Mouse (Mus musculus) spleen, postnatal 14 days (tissue): Measurements from ENCODE around the gene Pxdn.

Experiments used
- DNase-seq, 2 experiments: peaks; one replicate each; pipeline ENCODE4 v3.0.0; 2021 to 2022; ENCODE audit warnings: low spot score in 2 of 2

Gene Pxdn

GRCm38 (mm10) chr12:29937308-29937707, at the start of gene Pxdn:
TSS of gene Pxdn (plus strand) at chr12:29937608.
- no peak for DNase-seq

GRCm38 (mm10) chr12:29894669-29895068, 42.7 kb upstream of the Pxdn start:
- no peak for DNase-seq

- no peak for DNase-seq
These were observed 39.8 kb upstream of the Pxdn start for GRCm38 (mm10) chr12:29897533-29898085.

GRCm38 (mm10) chr12:29904101-29904874, 33.1 kb upstream of the Pxdn start:
- DNase-seq: no peak

GRCm38 (mm10) chr12:29907056-29907455, 30.4 kb upstream of the Pxdn start:
- no peak for DNase-seq

- DNase-seq: no peak
These were observed 21.3 kb upstream of the Pxdn start for GRCm38 (mm10) chr12:29916139-29916538.

GRCm38 (mm10) chr12:29916807-29917206, 20.6 kb upstream of the Pxdn start:
- no peak for DNase-seq

GRCm38 (mm10) chr12:29920298-29920697, 17.1 kb upstream of the Pxdn start:
- no peak for DNase-seq

- DNase-seq: no peak
These were observed 15.9 kb upstream of the Pxdn start for GRCm38 (mm10) chr12:29921481-29921880.

- no peak for DNase-seq
These were observed 10.5 kb upstream of the Pxdn start for GRCm38 (mm10) chr12:29926896-29927295.

- no peak for DNase-seq
These were observed 6.8 kb upstream of the Pxdn start for GRCm38 (mm10) chr12:29930591-29930990.

- no peak for DNase-seq
These were observed 4.5 kb upstream of the Pxdn start for GRCm38 (mm10) chr12:29932951-29933350.

GRCm38 (mm10) chr12:29933501-29933900, 3.9 kb upstream of the Pxdn start:
- no peak for DNase-seq

GRCm38 (mm10) chr12:29934120-29934581, 3.3 kb upstream of the Pxdn start:
- no peak for DNase-seq

- DNase-seq: no peak
These were observed 505 bp downstream of the Pxdn start for GRCm38 (mm10) chr12:29937851-29938375.

GRCm38 (mm10) chr12:29938376-29939041, 1.1 kb downstream of the Pxdn start:
- no peak for DNase-seq

- no peak for DNase-seq
These were observed 1.9 kb downstream of the Pxdn start for GRCm38 (mm10) chr12:29939261-29939671.

GRCm38 (mm10) chr12:29942435-29942834, 5.0 kb downstream of the Pxdn start:
- DNase-seq: no peak

- DNase-seq: no peak
These were observed 7.2 kb downstream of the Pxdn start for GRCm38 (mm10) chr12:29944650-29945049.

GRCm38 (mm10) chr12:29945182-29945743, 7.9 kb downstream of the Pxdn start:
- DNase-seq: no peak

GRCm38 (mm10) chr12:29951043-29951442, 13.6 kb downstream of the Pxdn start:
- DNase-seq: no peak

GRCm38 (mm10) chr12:29951485-29951884, 14.1 kb downstream of the Pxdn start:
- no peak for DNase-seq
